Mouse (Mus musculus): ENCODE data around the gene Acadvl.
A peak's percentile ranks its signal among the peaks of the same experiment; 100 is the strongest.

Gene Acadvl

GRCm38 (mm10) chr11:70001865-70002264, 13.3 kb downstream of the Acadvl start:
- peak; percentile 69 for DNase-seq (ENCODE audit: low spot score)

GRCm38 (mm10) chr11:70001159-70001558, 14.1 kb downstream of the Acadvl start:
- DNase-seq (ENCODE audit: low spot score) = no peak

GRCm38 (mm10) chr11:70000396-70000898, 14.8 kb downstream of the Acadvl start, which contains the start of gene Dvl2:
Gene Dvl2, plus strand, starts transcription at chr11:70000595.
- DNase-seq (ENCODE audit: low spot score) = peak; percentile 92

GRCm38 (mm10) chr11:69999666-70000065, 15.5 kb downstream of the Acadvl start:
- no peak for DNase-seq (ENCODE audit: low spot score)

- DNase-seq (ENCODE audit: low spot score) = no peak
Measured at GRCm38 (mm10) chr11:69998567-69999491, 16.4 kb downstream of the Acadvl start.

GRCm38 (mm10) chr11:69997070-69997509, 18.1 kb downstream of the Acadvl start:
- DNase-seq (ENCODE audit: low spot score) = peak; percentile 84

- peak; percentile 49 for DNase-seq (ENCODE audit: low spot score)
Measured at GRCm38 (mm10) chr11:69996161-69997061, 18.8 kb downstream of the Acadvl start.

GRCm38 (mm10) chr11:69995391-69995960, 19.7 kb downstream of the Acadvl start, which contains the start of gene Phf23:
Gene Phf23, plus strand, starts transcription at chr11:69995777.
- DNase-seq (ENCODE audit: low spot score) = peak; percentile 98

GRCm38 (mm10) chr11:69994401-69995090, 20.7 kb downstream of the Acadvl start:
- DNase-seq (ENCODE audit: low spot score) = no peak

- DNase-seq (ENCODE audit: low spot score) = no peak
Measured at GRCm38 (mm10) chr11:69992932-69993331, 22.3 kb downstream of the Acadvl start.

- no peak for DNase-seq (ENCODE audit: low spot score)
Measured at GRCm38 (mm10) chr11:69992396-69992795, 22.8 kb downstream of the Acadvl start.

- peak; percentile 12 for DNase-seq (ENCODE audit: low spot score)
Measured at GRCm38 (mm10) chr11:69991711-69992110, 23.5 kb downstream of the Acadvl start.

GRCm38 (mm10) chr11:69990850-69991691, 24.1 kb downstream of the Acadvl start, which contains the start of gene Gabarap:
Gene Gabarap, plus strand, starts transcription at chr11:69991143.
- peak; percentile 98 for DNase-seq (ENCODE audit: low spot score)

GRCm38 (mm10) chr11:69989949-69990348, 25.3 kb downstream of the Acadvl start:
- no peak for DNase-seq (ENCODE audit: low spot score)

- DNase-seq (ENCODE audit: low spot score) = no peak
Measured at GRCm38 (mm10) chr11:69984431-69984830, 30.8 kb downstream of the Acadvl start.

GRCm38 (mm10) chr11:69983377-69983776, 31.8 kb downstream of the Acadvl start:
- DNase-seq (ENCODE audit: low spot score) = no peak

- no peak for DNase-seq (ENCODE audit: low spot score)
Measured at GRCm38 (mm10) chr11:69982877-69983276, 32.3 kb downstream of the Acadvl start.

- DNase-seq (ENCODE audit: low spot score) = no peak
Measured at GRCm38 (mm10) chr11:69982225-69982624, 33.0 kb downstream of the Acadvl start, which contains the start of gene Elp5. Gene Elp5, minus strand, starts transcription at chr11:69982517.

GRCm38 (mm10) chr11:69981141-69981762, 34.0 kb downstream of the Acadvl start, which contains the start of gene Ctdnep1:
Gene Ctdnep1, plus strand, starts transcription at chr11:69981156.
- DNase-seq (ENCODE audit: low spot score) = no peak
